Mouse (Mus musculus) stomach, postnatal 0 days (tissue): ENCODE data around the gene Gnai2.

ENCODE experiments used
- CTCF ChIP-seq: IDR thresholded peaks from 2 replicates; pipeline ENCODE4 v1.5.1; 2016; ENCODE audit warnings: antibody characterized with exemption, low read depth, mild to moderate bottlenecking, moderate library complexity
- EP300 ChIP-seq: optimal IDR thresholded peaks from 2 replicates; pipeline ENCODE3; 2016; ENCODE audit warnings: antibody characterized with exemption

GRCm38 (mm10) chr9:107580501-107581317 is 54.5 kb downstream of the Gnai2 start, which contains the start of gene Hyal3:
- TF ChIP-seq CTCF (peak; percentile 2; the same call in 1 of the 2 replicates), EP300 (no peak)
